Mouse (Mus musculus) cerebellum, adult 11-12 months (tissue): ENCODE data around the gene B3gnt9.

Experiments used
- DNase-seq: peaks from one replicate; pipeline ENCODE4 v3.0.0; 2022

The B3gnt9 gene

DNA sequence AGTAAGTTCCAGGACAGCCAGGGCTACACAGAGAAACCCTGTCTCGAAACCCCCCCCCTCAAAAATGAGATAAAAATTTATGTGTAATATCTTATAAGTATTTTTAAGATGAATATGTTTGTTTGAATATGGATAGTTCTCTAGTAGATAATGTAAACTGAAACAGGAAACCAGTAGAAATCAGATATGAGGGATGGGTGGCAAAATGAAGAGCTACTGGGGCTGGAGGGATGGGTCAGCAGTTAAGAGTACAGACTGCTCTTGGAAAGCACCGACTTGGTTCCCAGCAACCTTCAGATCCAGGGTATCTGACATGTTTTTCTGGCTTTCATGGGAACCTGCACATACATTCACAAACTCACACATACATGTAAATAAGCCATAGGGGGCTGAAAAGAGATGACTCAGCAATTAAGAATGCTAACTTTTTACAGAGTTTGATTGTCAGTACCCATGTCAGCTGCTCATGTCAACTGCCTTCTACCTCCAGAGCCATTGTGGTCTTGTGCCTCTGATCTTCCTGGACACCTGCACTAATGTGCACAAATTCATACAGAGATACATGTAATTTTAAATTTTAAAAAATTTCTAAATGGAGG, 47.2 kb downstream of the B3gnt9 start:
- DNase-seq, result no peak

DNA sequence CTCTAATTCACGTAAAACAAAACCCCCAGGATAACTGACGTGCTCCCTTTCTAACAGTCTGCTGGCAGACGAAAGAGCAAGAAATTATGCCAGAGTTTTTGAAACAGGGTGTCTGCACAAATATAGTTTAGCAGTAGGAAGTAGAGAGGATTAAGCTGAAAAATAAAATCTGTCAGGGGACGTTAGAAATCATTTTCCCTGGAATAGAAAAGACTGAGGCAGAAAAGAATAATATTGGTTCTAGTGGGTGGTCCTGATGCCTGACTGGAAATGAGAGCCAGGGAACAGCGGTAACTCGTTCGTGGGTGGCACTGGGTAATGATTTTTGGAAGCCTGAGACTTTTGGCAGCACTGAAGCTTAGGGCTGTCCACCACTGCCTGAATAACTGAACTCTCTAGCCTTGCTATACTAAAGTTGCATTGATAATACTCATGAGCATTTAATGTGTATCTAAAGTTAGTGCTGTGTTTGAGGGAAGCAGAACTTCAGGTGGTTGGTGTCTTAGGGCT, 48.1 kb downstream of the B3gnt9 start:
- DNase-seq, result no peak

DNA sequence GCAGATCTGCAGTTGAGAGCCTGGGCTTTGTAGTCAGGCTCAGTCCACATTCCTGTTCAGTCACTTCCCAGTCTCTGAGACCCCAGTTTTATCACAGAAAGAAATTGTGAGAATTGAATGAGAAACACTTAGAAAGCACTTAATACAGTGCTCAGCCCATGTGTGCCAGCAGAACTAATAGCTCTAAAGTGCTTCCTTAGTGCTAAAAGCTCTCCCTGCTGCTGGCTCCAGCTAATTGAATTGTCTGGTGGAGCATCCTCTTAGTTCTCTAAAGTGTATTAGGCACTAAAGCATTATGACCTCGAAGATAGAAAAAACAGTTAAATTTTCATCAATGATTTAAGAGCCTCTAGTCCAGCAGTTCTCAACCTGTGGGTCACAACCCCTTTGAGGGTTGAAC, 49.2 kb downstream of the B3gnt9 start:
- no peak for DNase-seq
